Mouse (Mus musculus) intestine, embryonic 16.5 days (tissue): ENCODE measurements around the gene Fhit. TPM values are rescaled to one million over a fixed set of nuclear protein-coding genes. Genes with fewer than 3 reads are reported as not detected.

Experiments used
- ATAC-seq: fragments of 200-750 bp; cut with Nextera tagmentation; 2 replicates; pipeline ENCODE4 v1.8.0; 2017; ENCODE audit warnings: moderate TSS enrichment, moderate library complexity
- H3K27ac ChIP-seq: fragments of 300-500 bp; sonication (generic); 2 replicates; pipeline ENCODE4 v1.5.1; 2014; ENCODE audit warnings: mild to moderate bottlenecking, low read length
- H3K27me3 ChIP-seq: fragments of 300-500 bp; sonication (generic); replicated peaks from 2 replicates; pipeline ENCODE4 v1.6.1; 2014; ENCODE audit warnings: low read length, control low read depth, mixed read lengths; ENCODE audit not compliant: control insufficient read depth, insufficient read depth
- H3K36me3 ChIP-seq: fragments of 300-500 bp; sonication (generic); 2 replicates; pipeline ENCODE4 v1.6.1; 2014; ENCODE audit warnings: low read length, control low read depth; ENCODE audit not compliant: control insufficient read depth, insufficient read depth
- H3K4me1 ChIP-seq: fragments of 300-500 bp; sonication (generic); 2 replicates; pipeline ENCODE4 v1.6.1; 2014; ENCODE audit warnings: low read length, control low read depth, mixed read lengths; ENCODE audit not compliant: control insufficient read depth, insufficient read depth
- H3K4me2 ChIP-seq: fragments of 300-500 bp; sonication (generic); 2 replicates; pipeline ENCODE4 v1.6.1; 2014; ENCODE audit warnings: low read depth, low read length, control low read depth
- H3K4me3 ChIP-seq: fragments of 300-500 bp; sonication (generic); 2 replicates; pipeline ENCODE4 v1.5.1; 2014; ENCODE audit warnings: mild to moderate bottlenecking, low read length
- H3K9ac ChIP-seq: fragments of 300-500 bp; sonication (generic); 2 replicates; pipeline ENCODE4 v1.6.1; 2014; ENCODE audit warnings: low read depth, low read length
- H3K9me3 ChIP-seq: fragments of 300-500 bp; sonication (generic); 2 replicates; pipeline ENCODE4 v1.6.1; 2016; ENCODE audit warnings: low read length, control low read depth; ENCODE audit not compliant: control insufficient read depth
- WGBS: fragments of 180-500 bp; shearing (Covaris S2); extraction: QIAGEN DNeasy Blood & Tissue Kit; methylation state at CpG from one replicate; pipeline ENCODE4 v1.1.7; 2014; 5-methylcytosine and 5-hydroxymethylcytosine counted together
- polyA plus RNA-seq: library from polyadenylated mRNA; unstranded; fragments of >200 nt; fragmentation: Nextera tagmentation; extraction: Ambion mirVana; gene quantifications from 2 replicates; pipeline ENCODE4 v1.2.1, GENCODE M21; 2015

Gene Fhit
- polyA plus RNA-seq, 1 experiment from 2014 or later, result 14.7 TPM

DNA sequence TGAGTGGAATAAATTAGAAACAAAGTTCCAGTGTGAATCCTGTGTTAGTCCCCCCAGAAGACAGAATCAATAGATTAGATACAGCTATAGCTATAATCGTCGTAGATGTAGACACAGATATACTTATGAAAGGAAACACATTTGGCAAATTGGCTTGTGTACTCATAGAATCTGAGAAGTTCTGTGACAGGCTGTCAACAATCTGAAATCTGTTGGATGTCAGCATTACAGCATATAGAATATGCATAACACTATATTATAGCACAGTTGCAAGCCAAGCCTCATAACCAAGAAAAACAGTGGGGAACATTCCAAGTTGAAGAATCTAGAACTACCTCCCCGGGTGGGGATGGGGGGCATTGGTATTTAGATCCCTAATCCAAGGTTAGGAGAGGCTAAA, 1635.7 kb downstream of the Fhit start:
- Histone ChIP-seq H3K4me3 (no peak overlapping the region), H3K4me1 (no peaks in the 10 kb centered on the region), H3K9ac (no peak overlapping the region), H3K9me3 (no peaks in the 10 kb centered on the region), H3K4me2 (no peak overlapping the region), H3K27ac (no peak overlapping the region), H3K27me3 (no peaks in the 10 kb centered on the region), H3K36me3 (no peaks in the 10 kb centered on the region)
- no peak for ATAC-seq
- WGBS, result 92% methylated on average over 3 of the region's 3 CpGs

DNA sequence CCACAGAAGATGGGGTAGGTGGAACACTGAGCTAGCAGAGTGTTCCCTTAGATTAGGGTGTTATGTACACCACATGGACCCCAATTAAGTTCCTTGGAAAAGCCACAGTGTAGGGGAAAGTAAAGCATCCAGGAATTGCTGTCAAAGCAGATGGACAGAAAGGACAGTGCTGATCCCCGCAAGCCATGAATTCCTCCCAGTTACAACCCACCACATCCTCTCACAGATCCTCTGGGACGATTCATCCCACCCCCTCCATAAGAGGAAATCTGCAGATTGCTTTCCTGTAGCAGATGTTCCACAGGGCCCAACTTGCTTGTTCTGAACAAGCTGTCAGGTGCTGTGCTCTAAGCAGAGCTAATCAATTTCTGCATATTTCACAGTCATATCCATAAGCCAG, 1644.2 kb downstream of the Fhit start:
- ATAC-seq, result no peak
- H3K36me3 ChIP-seq, result no peaks in the 10 kb centered on the region
- 73% methylated on average over 2 of the region's 2 CpGs for WGBS
- no peaks in the 10 kb centered on the region for H3K27me3 ChIP-seq
- H3K4me2 ChIP-seq, result no peak overlapping the region
- H3K9me3 ChIP-seq, result no peaks in the 10 kb centered on the region
- no peak overlapping the region for H3K9ac ChIP-seq
- H3K4me1 ChIP-seq, result no peaks in the 10 kb centered on the region
- no peak overlapping the region for H3K4me3 ChIP-seq
- H3K27ac ChIP-seq, result no peak overlapping the region

DNA sequence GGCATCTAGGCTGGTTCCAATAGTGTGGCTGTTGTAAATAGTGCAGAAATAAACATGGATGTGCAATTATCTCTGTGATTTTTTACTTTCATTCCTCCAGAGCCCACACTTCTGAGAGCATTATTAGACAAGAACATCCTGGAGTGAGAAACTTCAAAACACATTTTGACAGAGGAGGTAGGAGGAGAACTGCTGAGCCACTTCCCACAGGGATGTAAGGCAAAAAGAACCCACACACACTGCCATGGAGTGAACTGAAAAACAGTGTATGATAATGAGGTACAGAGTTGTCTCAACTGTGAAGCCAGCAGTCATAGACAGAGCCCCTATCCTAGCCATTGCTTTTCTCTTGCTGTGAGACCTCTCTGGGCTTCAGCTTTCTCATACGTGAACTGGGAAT, 1652.2 kb downstream of the Fhit start:
- 83% methylated on average over 1 of the region's 1 CpGs for WGBS
- ATAC-seq, result no peak
- Histone ChIP-seq H3K4me2 (no peak overlapping the region), H3K27ac (no peak overlapping the region), H3K4me1 (no peaks in the 10 kb centered on the region), H3K4me3 (no peak overlapping the region), H3K27me3 (no peaks in the 10 kb centered on the region), H3K9me3 (no peaks in the 10 kb centered on the region), H3K36me3 (no peaks in the 10 kb centered on the region), H3K9ac (no peak overlapping the region)

Other genes with a start within 250 kb of the Fhit start
- 1.7 and 1.8 TPM in 2 replicates for gene Gm3839, start 194.7 kb upstream of the Fhit start, polyA plus RNA-seq